Mouse (Mus musculus): ENCODE measurements around the gene Hecw2. TPM values are rescaled to one million over a fixed set of nuclear protein-coding genes. Genes with fewer than 3 reads are reported as not detected.

Hecw2 gene
- polyA plus RNA-seq, 1 experiment from 2014 or later: 3.0 TPM

GRCm38 (mm10) chr1:53821983-53822382, 373.0 kb downstream of the Hecw2 start:
- H3K36me3 ChIP-seq (ENCODE audit: control insufficient read depth, insufficient read depth, low read length): no peaks in the 10 kb centered on the region
- no peak overlapping the region for H3K27ac ChIP-seq (ENCODE audit: low read depth, low read length)
- H3K4me2 ChIP-seq: no peak overlapping the region
- H3K9me3 ChIP-seq (ENCODE audit: control insufficient read depth, low read length): no peaks in the 10 kb centered on the region
- H3K4me1 ChIP-seq (ENCODE audit: control insufficient read depth, insufficient read depth, low read length): peaks cover 11% of the 10 kb centered on the region
- no peak overlapping the region for H3K9ac ChIP-seq (ENCODE audit: low read length)
- no peaks in the 10 kb centered on the region; the same call in 1 of the 2 replicates for H3K27me3 ChIP-seq (ENCODE audit: control insufficient read depth, insufficient read depth, low read length)
- DNase-seq (ENCODE audit: low spot score, missing footprints) (no peak), ATAC-seq (ENCODE audit: low FRiP score) (no peak)
- H3K4me3 ChIP-seq (ENCODE audit: low read depth, low read length): no peak overlapping the region

- Histone ChIP-seq H3K4me1 (ENCODE audit: control insufficient read depth, insufficient read depth, low read length) (peaks cover 11% of the 10 kb centered on the region), H3K4me2 (no peak overlapping the region), H3K27me3 (ENCODE audit: control insufficient read depth, insufficient read depth, low read length) (no peaks in the 10 kb centered on the region; the same call in 1 of the 2 replicates), H3K9me3 (ENCODE audit: control insufficient read depth, low read length) (no peaks in the 10 kb centered on the region), H3K9ac (ENCODE audit: low read length) (no peak overlapping the region), H3K27ac (ENCODE audit: low read depth, low read length) (no peak overlapping the region), H3K36me3 (ENCODE audit: control insufficient read depth, insufficient read depth, low read length) (no peaks in the 10 kb centered on the region), H3K4me3 (ENCODE audit: low read depth, low read length) (no peak overlapping the region)
- 88% methylated on average over 5 of the region's 5 CpGs for WGBS
- DNase-seq (ENCODE audit: low spot score, missing footprints): no peak
- no peak for ATAC-seq (ENCODE audit: low FRiP score)
Measured at GRCm38 (mm10) chr1:53820041-53820632, 374.8 kb downstream of the Hecw2 start.

GRCm38 (mm10) chr1:53818072-53818862, 376.7 kb downstream of the Hecw2 start:
- ATAC-seq (ENCODE audit: low FRiP score) (no peak), DNase-seq (ENCODE audit: low spot score, missing footprints) (no peak)
- Histone ChIP-seq H3K27ac (ENCODE audit: low read depth, low read length) (no peak overlapping the region), H3K4me1 (ENCODE audit: control insufficient read depth, insufficient read depth, low read length) (peaks cover 3% of the 10 kb centered on the region; the same call in 1 of the 2 replicates), H3K36me3 (ENCODE audit: control insufficient read depth, insufficient read depth, low read length) (no peaks in the 10 kb centered on the region), H3K4me2 (no peak overlapping the region), H3K9ac (ENCODE audit: low read length) (no peak overlapping the region), H3K27me3 (ENCODE audit: control insufficient read depth, insufficient read depth, low read length) (no peaks in the 10 kb centered on the region), H3K9me3 (ENCODE audit: control insufficient read depth, low read length) (no peaks in the 10 kb centered on the region), H3K4me3 (ENCODE audit: low read depth, low read length) (no peak overlapping the region)
- WGBS: 52% methylated on average over 3 of the region's 3 CpGs

GRCm38 (mm10) chr1:53816353-53816752, 378.6 kb downstream of the Hecw2 start:
- H3K9me3 ChIP-seq (ENCODE audit: control insufficient read depth, low read length): no peaks in the 10 kb centered on the region
- H3K9ac ChIP-seq (ENCODE audit: low read length): no peak overlapping the region
- H3K36me3 ChIP-seq (ENCODE audit: control insufficient read depth, insufficient read depth, low read length): no peaks in the 10 kb centered on the region
- H3K4me2 ChIP-seq: no peak overlapping the region
- ATAC-seq (ENCODE audit: low FRiP score) (no peak), DNase-seq (ENCODE audit: low spot score, missing footprints) (no peak)
- H3K4me1 ChIP-seq (ENCODE audit: control insufficient read depth, insufficient read depth, low read length): no peaks in the 10 kb centered on the region
- no peak overlapping the region for H3K4me3 ChIP-seq (ENCODE audit: low read depth, low read length)
- H3K27ac ChIP-seq (ENCODE audit: low read depth, low read length): no peak overlapping the region
- WGBS: 91% methylated on average over 2 of the region's 2 CpGs
- no peaks in the 10 kb centered on the region for H3K27me3 ChIP-seq (ENCODE audit: control insufficient read depth, insufficient read depth, low read length)

- Histone ChIP-seq H3K9me3 (ENCODE audit: control insufficient read depth, low read length) (no peaks in the 10 kb centered on the region), H3K36me3 (ENCODE audit: control insufficient read depth, insufficient read depth, low read length) (no peaks in the 10 kb centered on the region), H3K4me1 (ENCODE audit: control insufficient read depth, insufficient read depth, low read length) (no peaks in the 10 kb centered on the region), H3K27me3 (ENCODE audit: control insufficient read depth, insufficient read depth, low read length) (no peaks in the 10 kb centered on the region), H3K9ac (ENCODE audit: low read length) (no peak overlapping the region), H3K4me2 (no peak overlapping the region), H3K4me3 (ENCODE audit: low read depth, low read length) (no peak overlapping the region), H3K27ac (ENCODE audit: low read depth, low read length) (no peak overlapping the region)
- WGBS: 75% methylated on average over 2 of the region's 2 CpGs
- DNase-seq (ENCODE audit: low spot score, missing footprints): no peak
- no peak for ATAC-seq (ENCODE audit: low FRiP score)
Measured at GRCm38 (mm10) chr1:53814077-53814705, 380.8 kb downstream of the Hecw2 start.

GRCm38 (mm10) chr1:53811919-53812318, 383.0 kb downstream of the Hecw2 start:
- H3K4me1 ChIP-seq (ENCODE audit: control insufficient read depth, insufficient read depth, low read length): no peaks in the 10 kb centered on the region
- WGBS: 87% methylated on average over 4 of the region's 4 CpGs
- H3K4me3 ChIP-seq (ENCODE audit: low read depth, low read length): no peak overlapping the region
- no peaks in the 10 kb centered on the region for H3K36me3 ChIP-seq (ENCODE audit: control insufficient read depth, insufficient read depth, low read length)
- H3K27me3 ChIP-seq (ENCODE audit: control insufficient read depth, insufficient read depth, low read length): no peaks in the 10 kb centered on the region
- H3K9ac ChIP-seq (ENCODE audit: low read length): no peak overlapping the region
- no peaks in the 10 kb centered on the region for H3K9me3 ChIP-seq (ENCODE audit: control insufficient read depth, low read length)
- DNase-seq (ENCODE audit: low spot score, missing footprints) (no peak), ATAC-seq (ENCODE audit: low FRiP score) (no peak)
- H3K27ac ChIP-seq (ENCODE audit: low read depth, low read length): no peak overlapping the region
- no peak overlapping the region for H3K4me2 ChIP-seq

GRCm38 (mm10) chr1:53808229-53808628, 386.7 kb downstream of the Hecw2 start:
- no peaks in the 10 kb centered on the region for H3K27me3 ChIP-seq (ENCODE audit: control insufficient read depth, insufficient read depth, low read length)
- no peak overlapping the region for H3K9ac ChIP-seq (ENCODE audit: low read length)
- ATAC-seq (ENCODE audit: low FRiP score) (no peak), DNase-seq (ENCODE audit: low spot score, missing footprints) (no peak)
- H3K27ac ChIP-seq (ENCODE audit: low read depth, low read length): no peak overlapping the region
- no peaks in the 10 kb centered on the region for H3K4me1 ChIP-seq (ENCODE audit: control insufficient read depth, insufficient read depth, low read length)
- no peaks in the 10 kb centered on the region for H3K9me3 ChIP-seq (ENCODE audit: control insufficient read depth, low read length)
- H3K4me2 ChIP-seq: no peak overlapping the region
- 83% methylated on average over 2 of the region's 2 CpGs for WGBS
- H3K36me3 ChIP-seq (ENCODE audit: control insufficient read depth, insufficient read depth, low read length): no peaks in the 10 kb centered on the region
- H3K4me3 ChIP-seq (ENCODE audit: low read depth, low read length): no peak overlapping the region

- no peak overlapping the region for H3K27ac ChIP-seq (ENCODE audit: low read depth, low read length)
- DNase-seq (ENCODE audit: low spot score, missing footprints): no peak
- no peak overlapping the region for H3K9ac ChIP-seq (ENCODE audit: low read length)
- no peaks in the 10 kb centered on the region for H3K4me1 ChIP-seq (ENCODE audit: control insufficient read depth, insufficient read depth, low read length)
- no peaks in the 10 kb centered on the region for H3K27me3 ChIP-seq (ENCODE audit: control insufficient read depth, insufficient read depth, low read length)
- H3K4me3 ChIP-seq (ENCODE audit: low read depth, low read length): no peak overlapping the region
- no peak overlapping the region for H3K4me2 ChIP-seq
- no peaks in the 10 kb centered on the region for H3K36me3 ChIP-seq (ENCODE audit: control insufficient read depth, insufficient read depth, low read length)
- H3K9me3 ChIP-seq (ENCODE audit: control insufficient read depth, low read length): no peaks in the 10 kb centered on the region
- ATAC-seq (ENCODE audit: low FRiP score): no peak
- WGBS: 75% methylated on average over 3 of the region's 3 CpGs
Measured at GRCm38 (mm10) chr1:53797811-53798210, 397.2 kb downstream of the Hecw2 start.

GRCm38 (mm10) chr1:53797074-53797473, 397.9 kb downstream of the Hecw2 start:
- no peak for DNase-seq (ENCODE audit: low spot score, missing footprints)
- no peak for ATAC-seq (ENCODE audit: low FRiP score)
- Histone ChIP-seq H3K4me1 (ENCODE audit: control insufficient read depth, insufficient read depth, low read length) (no peaks in the 10 kb centered on the region), H3K4me3 (ENCODE audit: low read depth, low read length) (no peak overlapping the region), H3K9me3 (ENCODE audit: control insufficient read depth, low read length) (no peaks in the 10 kb centered on the region), H3K27me3 (ENCODE audit: control insufficient read depth, insufficient read depth, low read length) (no peaks in the 10 kb centered on the region), H3K9ac (ENCODE audit: low read length) (no peak overlapping the region), H3K4me2 (no peak overlapping the region), H3K27ac (ENCODE audit: low read depth, low read length) (no peak overlapping the region), H3K36me3 (ENCODE audit: control insufficient read depth, insufficient read depth, low read length) (no peaks in the 10 kb centered on the region)
- 92% methylated on average over 5 of the region's 5 CpGs for WGBS
